Comparison of ENCODE assay signal across 9 mouse cellular contexts in genomic region chr6:122660601-122661379, GRCm38 (mm10). TPM values are rescaled to one million over a fixed set of nuclear protein-coding genes. Genes with fewer than 3 reads are reported as not detected.
DNase-seq lines count a peak whose midpoint lies in the region; ATAC-seq and TF ChIP-seq lines count a peak whose summit lies in the region.
"Had no signal": no experiment of that assay in that cellular context is flagged by ENCODE, and none has a peak within 500 bp of the region (broad histone marks: within the 10 kb centered on the region; RNA-seq: fewer than 3 reads in every experiment).

No protein-coding gene starts in this region.

- H3K4me3 ChIP-seq in spleen, adult 2 months (ENCODE audit: extremely low read depth, insufficient read depth, insufficient read length), result no peak overlapping the region
- H3K4me3 ChIP-seq in hindbrain, embryonic 11.5 days (ENCODE audit: low read depth, low read length), result no peak overlapping the region
- H3K4me3 ChIP-seq in limb, embryonic 14.5 days (replicated peaks; ENCODE audit: low read length), result no peak overlapping the region
- no peak overlapping the region for H3K4me3 ChIP-seq in neural tube, embryonic 14.5 days (ENCODE audit: low read depth, low read length)

- no peaks in the 10 kb centered on the region for H3K36me3 ChIP-seq in spleen, adult 2 months (ENCODE audit: control insufficient read depth, insufficient read depth, low read length)
- H3K36me3 ChIP-seq in hindbrain, embryonic 11.5 days (ENCODE audit: control insufficient read depth, insufficient read depth, low read length), result no peaks in the 10 kb centered on the region
- H3K36me3 ChIP-seq in limb, embryonic 14.5 days (ENCODE audit: control insufficient read depth, insufficient read depth, low read length), result no peaks in the 10 kb centered on the region
- no peaks in the 10 kb centered on the region for H3K36me3 ChIP-seq in neural tube, embryonic 14.5 days (ENCODE audit: control insufficient read depth, insufficient read depth, low read length)

- TF ChIP-seq POLR2A in spleen, adult 2 months (IDR thresholded peaks at IDR 0.05; ENCODE audit: low read depth, low read length), result no peak
- TF ChIP-seq POLR2A in limb, embryonic 14.5 days (IDR thresholded peaks at IDR 0.05; ENCODE audit: borderline replicate concordance, extremely low read depth, insufficient read depth, insufficient read length), result no peak

- peak; percentile 39; the same call in 1 of the 2 replicates for TF ChIP-seq CTCF in spleen, adult 2 months (IDR thresholded peaks at IDR 0.05; ENCODE audit: extremely low read depth, insufficient read depth, insufficient read length, insufficient replicate concordance)

- H3K27ac ChIP-seq in spleen, adult 2 months (ENCODE audit: insufficient read depth, low read length), result no peak overlapping the region
- H3K27ac ChIP-seq in hindbrain, embryonic 11.5 days (ENCODE audit: low read depth, low read length), result no peak overlapping the region
- no peak overlapping the region for H3K27ac ChIP-seq in limb, embryonic 14.5 days (replicated peaks; ENCODE audit: low read depth, low read length)
- H3K27ac ChIP-seq in neural tube, embryonic 14.5 days (ENCODE audit: low read depth, low read length), result no peak overlapping the region

- 35% methylated on average over 8 of the region's 8 CpGs for WGBS in spleen, adult 2 months
- 44% methylated on average over 8 of the region's 8 CpGs for WGBS in hindbrain, embryonic 11.5 days
- 40% methylated on average over 8 of the region's 8 CpGs for WGBS in limb, embryonic 14.5 days
- WGBS in neural tube, embryonic 14.5 days, result 34% methylated on average over 8 of the region's 8 CpGs

- H3K9me3 ChIP-seq in hindbrain, embryonic 11.5 days (ENCODE audit: control insufficient read depth, low read length), result no peaks in the 10 kb centered on the region
- H3K9me3 ChIP-seq in limb, embryonic 14.5 days (ENCODE audit: control insufficient read depth, low read length), result no peaks in the 10 kb centered on the region
- H3K9me3 ChIP-seq in neural tube, embryonic 14.5 days (ENCODE audit: control insufficient read depth, low read length), result no peaks in the 10 kb centered on the region

- no peak overlapping the region for H3K9ac ChIP-seq in hindbrain, embryonic 11.5 days (ENCODE audit: low read depth, low read length)
- H3K9ac ChIP-seq in limb, embryonic 14.5 days (ENCODE audit: low read depth, low read length, severe bottlenecking), result no peak overlapping the region
- H3K9ac ChIP-seq in neural tube, embryonic 14.5 days (replicated peaks; ENCODE audit: low read depth, low read length), result no peak overlapping the region

- H3K4me2 ChIP-seq in hindbrain, embryonic 11.5 days (replicated peaks; ENCODE audit: low read depth, low read length), result no peak overlapping the region
- no peak overlapping the region for H3K4me2 ChIP-seq in limb, embryonic 14.5 days (replicated peaks; ENCODE audit: low read depth, low read length, severe bottlenecking)
- H3K4me2 ChIP-seq in neural tube, embryonic 14.5 days (ENCODE audit: low read depth, low read length), result no peak overlapping the region

- H3K4me1 ChIP-seq in spleen, adult 2 months (ENCODE audit: control insufficient read depth, insufficient read depth, insufficient read length), result no peaks in the 10 kb centered on the region
- no peaks in the 10 kb centered on the region for H3K4me1 ChIP-seq in hindbrain, embryonic 11.5 days (replicated peaks; ENCODE audit: control insufficient read depth, insufficient read depth, low read length)
- H3K4me1 ChIP-seq in limb, embryonic 14.5 days (ENCODE audit: control insufficient read depth, insufficient read depth, low read length), result no peaks in the 10 kb centered on the region
- no peaks in the 10 kb centered on the region for H3K4me1 ChIP-seq in neural tube, embryonic 14.5 days (ENCODE audit: control insufficient read depth, insufficient read depth, low read length)

- DNase-seq in spleen, adult 2 months (ENCODE audit: low read depth in 1 of 2, low spot score in 2 of 2), result peak; percentile 18 to 19
- no peak for DNase-seq in spleen, postnatal 4 days (ENCODE audit: low spot score in 2 of 2)
- peak; percentile 63 for DNase-seq in embryo, embryonic 11 days
- peak; percentile 77 for DNase-seq in hindbrain, embryonic 11.5 days (ENCODE audit: low spot score)
- peak; percentile 41 for DNase-seq in limb, embryonic 14.5 days (ENCODE audit: low spot score)
- no peak for DNase-seq in spleen, adult 12 weeks (ENCODE audit: low spot score)

- H3K27me3 ChIP-seq in spleen, adult 2 months (ENCODE audit: control insufficient read depth, insufficient read depth, low read length), result no peaks in the 10 kb centered on the region
- H3K27me3 ChIP-seq in hindbrain, embryonic 11.5 days (ENCODE audit: control insufficient read depth, insufficient read depth, low read length), result 0 out of 2 replicates have a peak, but pooled peaks cover 2% of the 10 kb centered on the region
- H3K27me3 ChIP-seq in limb, embryonic 14.5 days (ENCODE audit: control insufficient read depth, insufficient read depth, low read length), result peaks cover 9% of the 10 kb centered on the region; the same call in 1 of the 2 replicates
- H3K27me3 ChIP-seq in neural tube, embryonic 14.5 days (ENCODE audit: control insufficient read depth, insufficient read depth, low read length), result 0 out of 2 replicates have a peak, but pooled peaks cover 4% of the 10 kb centered on the region

- ATAC-seq in activated CD4-positive, CD25-positive, alpha-beta regulatory T cell, adult 4 months, result peak; percentile 61
- peak; percentile 55 for ATAC-seq in hindbrain, embryonic 11.5 days (ENCODE audit: low FRiP score)
- ATAC-seq in limb, embryonic 14.5 days (ENCODE audit: low FRiP score, low read depth), result no peak
- ATAC-seq in neural tube, embryonic 14.5 days (ENCODE audit: low read depth), result peak; percentile 70

RNA-seq across cellular contexts. Expression of gene Dppa3, which starts 34.6 kb away (rescaled TPM):
- polyA plus RNA-seq in spleen, adult 2 months (2012; rRNA removed), result not detected in 2 replicates
- not detected for polyA plus RNA-seq in activated CD4-positive, CD25-positive, alpha-beta regulatory T cell, adult 4 months (2017; shearing (Covaris generic))
- polyA plus RNA-seq in hindbrain, embryonic 11.5 days (2014; fragmentation: Nextera tagmentation; extraction: Ambion mirVana), result not detected in 2 replicates
- polyA plus RNA-seq in limb, embryonic 14.5 days (2012; rRNA removed), result 0.10 TPM in 1 of 2 replicates, not detected in the other
- not detected in 2 replicates for polyA plus RNA-seq in limb, embryonic 14.5 days (2014; fragmentation: Nextera tagmentation; extraction: Ambion mirVana)
- not detected in 2 replicates for polyA plus RNA-seq in neural tube, embryonic 14.5 days (2014; fragmentation: Nextera tagmentation; extraction: Ambion mirVana)
- polyA plus RNA-seq: gonadal fat pad, adult 2 months had no signal

RNA-seq across cellular contexts. Expression of gene Nanog, which starts 46.5 kb away (rescaled TPM):
- polyA plus RNA-seq in spleen, adult 2 months (2012; rRNA removed), result not detected in 2 replicates
- under 1 TPM in 1 of 2 experiments, not detected in 1; 0.22 TPM for polyA plus RNA-seq in activated CD4-positive, CD25-positive, alpha-beta regulatory T cell, adult 4 months (2017; shearing (Covaris generic))
- 0.07 and 0.32 TPM in 2 replicates for polyA plus RNA-seq in hindbrain, embryonic 11.5 days (2014; fragmentation: Nextera tagmentation; extraction: Ambion mirVana)
- 0.40 and 0.47 TPM in 2 replicates for polyA plus RNA-seq in limb, embryonic 14.5 days (2012; rRNA removed)
- polyA plus RNA-seq in limb, embryonic 14.5 days (2014; fragmentation: Nextera tagmentation; extraction: Ambion mirVana), result 0.21 and 0.37 TPM in 2 replicates
- 0.29 and 0.30 TPM in 2 replicates for polyA plus RNA-seq in neural tube, embryonic 14.5 days (2014; fragmentation: Nextera tagmentation; extraction: Ambion mirVana)

RNA-seq across cellular contexts. Expression of gene Gdf3, which starts 50.9 kb away (rescaled TPM):
- 0.49 and 0.60 TPM in 2 replicates for polyA plus RNA-seq in spleen, adult 2 months (2012; rRNA removed)
- under 1 TPM; 0.20 to 0.37 TPM for polyA plus RNA-seq in activated CD4-positive, CD25-positive, alpha-beta regulatory T cell, adult 4 months (2017; shearing (Covaris generic))
- polyA plus RNA-seq in hindbrain, embryonic 11.5 days (2014; fragmentation: Nextera tagmentation; extraction: Ambion mirVana), result 0.25 TPM in 1 of 2 replicates, not detected in the other
- 0.20 and 0.24 TPM in 2 replicates for polyA plus RNA-seq in limb, embryonic 14.5 days (2012; rRNA removed)
- 0.11 and 0.21 TPM in 2 replicates for polyA plus RNA-seq in limb, embryonic 14.5 days (2014; fragmentation: Nextera tagmentation; extraction: Ambion mirVana)
- polyA plus RNA-seq in neural tube, embryonic 14.5 days (2014; fragmentation: Nextera tagmentation; extraction: Ambion mirVana), result not detected in 2 replicates

RNA-seq across cellular contexts. Expression of gene Apobec1, which starts 58.5 kb away (rescaled TPM):
- polyA plus RNA-seq in spleen, adult 2 months (2012; rRNA removed), result 44.0 and 60.3 TPM in 2 replicates
- 10 to 100 TPM; 24.5 to 28.7 TPM for polyA plus RNA-seq in activated CD4-positive, CD25-positive, alpha-beta regulatory T cell, adult 4 months (2017; shearing (Covaris generic))
- polyA plus RNA-seq in hindbrain, embryonic 11.5 days (2014; fragmentation: Nextera tagmentation; extraction: Ambion mirVana), result 1.7 and 2.1 TPM in 2 replicates
- polyA plus RNA-seq in limb, embryonic 14.5 days (2012; rRNA removed), result 7.2 TPM in 2 replicates
- 3.5 and 5.9 TPM in 2 replicates for polyA plus RNA-seq in limb, embryonic 14.5 days (2014; fragmentation: Nextera tagmentation; extraction: Ambion mirVana)
- 1.1 and 1.4 TPM in 2 replicates for polyA plus RNA-seq in neural tube, embryonic 14.5 days (2014; fragmentation: Nextera tagmentation; extraction: Ambion mirVana)

Comparison
In these comparisons a context has a peak if more than half of its experiments do, and no peak if none do; other contexts are left out.
1. DNase-seq: peak in spleen, adult 2 months (2 of 2), embryo, embryonic 11 days (single experiment), hindbrain, embryonic 11.5 days (single experiment) and limb, embryonic 14.5 days (single experiment); none in spleen, postnatal 4 days (0 of 2) and spleen, adult 12 weeks (single experiment).